Mouse (Mus musculus): ENCODE data around the gene Stk38l. TPM values are rescaled to one million over a fixed set of nuclear protein-coding genes. Genes with fewer than 3 reads are reported as not detected.

The Stk38l gene
- polyA plus RNA-seq, 1 experiment from 2014 or later: 14.7 TPM

- H3K36me3 ChIP-seq (ENCODE audit: poor library complexity, severe bottlenecking): no peaks in the 10 kb centered on the region
- no peak for ATAC-seq
- peaks cover 3% of the 10 kb centered on the region; the same call in 1 of the 2 replicates for H3K9me3 ChIP-seq (replicated peaks)
- WGBS: 78% methylated on average over 11 of the region's 11 CpGs
- H3K27ac ChIP-seq: no peak overlapping the region
- H3K4me3 ChIP-seq: no peak overlapping the region
- no peak overlapping the region for H3K9ac ChIP-seq
- H3K4me2 ChIP-seq: no peak overlapping the region
- no peaks in the 10 kb centered on the region for H3K27me3 ChIP-seq
- no peaks in the 10 kb centered on the region for H3K4me1 ChIP-seq
These were observed 22.5 kb upstream of the Stk38l start for GRCm38 (mm10) chr6:146702126-146702881.

DNA sequence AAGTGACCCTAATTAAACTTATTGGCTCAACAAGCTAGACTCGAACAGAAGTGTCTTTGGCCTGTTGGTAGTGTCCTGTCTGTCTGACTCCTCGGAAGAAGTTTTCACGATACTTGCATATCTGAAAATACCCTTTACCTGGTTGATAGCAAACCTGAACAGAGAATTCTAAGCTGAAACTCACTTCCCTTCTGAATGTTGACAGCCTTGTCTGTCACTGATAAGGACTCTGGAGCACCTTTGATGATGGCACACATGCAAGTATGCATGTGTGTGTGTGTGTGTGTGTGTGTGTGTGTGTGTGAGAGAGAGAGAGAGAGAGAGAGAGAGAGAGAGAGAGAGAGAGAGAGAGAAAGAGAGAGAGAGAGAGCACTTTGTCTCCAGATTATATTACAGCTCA is 21.4 kb upstream of the Stk38l start:
- WGBS: 88% methylated on average over 3 of the region's 3 CpGs
- H3K27me3 ChIP-seq: no peaks in the 10 kb centered on the region
- no peak overlapping the region for H3K9ac ChIP-seq
- H3K27ac ChIP-seq: no peak overlapping the region
- no peaks in the 10 kb centered on the region for H3K36me3 ChIP-seq (ENCODE audit: poor library complexity, severe bottlenecking)
- H3K9me3 ChIP-seq (replicated peaks): peaks cover 3% of the 10 kb centered on the region; the same call in 1 of the 2 replicates
- no peak overlapping the region for H3K4me3 ChIP-seq
- H3K4me2 ChIP-seq: no peak overlapping the region
- no peak for ATAC-seq
- H3K4me1 ChIP-seq: no peaks in the 10 kb centered on the region

DNA sequence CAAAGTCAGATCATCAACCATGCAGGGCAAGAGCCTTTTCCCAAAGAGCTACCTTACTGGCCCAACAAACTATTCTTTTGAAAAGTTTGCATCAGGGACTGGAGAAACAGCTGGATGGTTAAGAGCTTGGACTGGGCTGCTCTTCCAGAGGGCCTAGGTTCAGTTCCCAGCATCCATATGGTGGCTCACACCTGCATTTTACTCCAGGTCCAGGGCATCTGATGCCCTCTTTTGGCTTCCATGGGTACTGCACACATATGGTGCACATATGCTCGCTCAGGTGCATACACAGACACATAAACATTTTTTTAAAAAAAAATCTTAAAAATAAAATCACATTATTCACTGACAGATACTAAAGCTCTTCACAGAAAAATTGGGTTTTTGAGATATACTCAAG is 19.2 kb upstream of the Stk38l start:
- no peak overlapping the region for H3K4me3 ChIP-seq
- no peak overlapping the region for H3K9ac ChIP-seq
- H3K4me2 ChIP-seq: no peak overlapping the region
- 89% methylated on average over 1 of the region's 1 CpGs for WGBS
- no peaks in the 10 kb centered on the region for H3K27me3 ChIP-seq
- no peaks in the 10 kb centered on the region for H3K4me1 ChIP-seq
- H3K36me3 ChIP-seq (ENCODE audit: poor library complexity, severe bottlenecking): no peaks in the 10 kb centered on the region
- H3K9me3 ChIP-seq (replicated peaks): peaks cover 3% of the 10 kb centered on the region; the same call in 1 of the 2 replicates
- ATAC-seq: no peak
- no peak overlapping the region for H3K27ac ChIP-seq

GRCm38 (mm10) chr6:146719606-146720005 is 5.2 kb upstream of the Stk38l start:
- Histone ChIP-seq H3K9ac (no peak overlapping the region), H3K36me3 (ENCODE audit: poor library complexity, severe bottlenecking) (no peaks in the 10 kb centered on the region), H3K4me3 (no peak overlapping the region), H3K27me3 (0 out of 2 replicates have a peak, but pooled peaks cover 3% of the 10 kb centered on the region), H3K4me1 (no peaks in the 10 kb centered on the region), H3K27ac (no peak overlapping the region), H3K9me3 (replicated peaks) (no peaks in the 10 kb centered on the region), H3K4me2 (no peak overlapping the region)
- 74% methylated on average over 1 of the region's 1 CpGs for WGBS
- no peak for ATAC-seq

GRCm38 (mm10) chr6:146723805-146724204 is 990 bp upstream of the Stk38l start:
- Histone ChIP-seq H3K9me3 (replicated peaks) (no peaks in the 10 kb centered on the region), H3K27me3 (0 out of 2 replicates have a peak, but pooled peaks cover 3% of the 10 kb centered on the region), H3K9ac (no peak overlapping the region), H3K4me3 (no peak overlapping the region), H3K4me2 (no peak overlapping the region), H3K36me3 (ENCODE audit: poor library complexity, severe bottlenecking) (no peaks in the 10 kb centered on the region), H3K4me1 (peaks cover 11% of the 10 kb centered on the region), H3K27ac (no peak overlapping the region)
- 90% methylated on average over 3 of the region's 3 CpGs for WGBS
- ATAC-seq: no peak

DNA sequence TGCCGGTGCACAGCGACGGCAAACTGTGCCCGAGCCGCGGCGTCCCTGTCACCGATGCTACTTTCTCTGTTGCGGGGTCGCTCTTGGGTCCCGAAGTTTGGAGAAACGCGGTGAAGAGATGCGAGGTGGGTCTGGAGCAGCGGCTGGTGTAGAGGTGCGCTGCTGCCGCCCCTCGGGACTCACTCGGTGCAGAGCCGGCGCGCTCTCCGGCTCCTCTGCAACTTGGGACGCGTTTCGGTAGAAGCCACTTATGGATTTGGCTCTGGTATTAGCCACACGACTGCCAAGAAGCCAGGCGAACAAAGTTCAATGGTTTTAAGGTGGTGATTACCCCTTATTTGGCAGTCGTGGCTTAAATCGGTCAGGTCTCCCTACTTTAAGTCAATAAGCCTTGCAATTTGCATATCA is 593 bp downstream of the Stk38l start:
- Histone ChIP-seq H3K27me3 (0 out of 2 replicates have a peak, but pooled peaks cover 3% of the 10 kb centered on the region), H3K36me3 (ENCODE audit: poor library complexity, severe bottlenecking) (no peaks in the 10 kb centered on the region), H3K4me3 (peak overlapping the region; percentile 77), H3K4me1 (peaks cover 11% of the 10 kb centered on the region), H3K27ac (peak overlapping the region; percentile 82), H3K4me2 (peak overlapping the region; percentile 78), H3K9ac (peak overlapping the region; percentile 84), H3K9me3 (replicated peaks) (no peaks in the 10 kb centered on the region)
- under 1% methylated on average over 30 of the region's 30 CpGs for WGBS
- ATAC-seq: peak; percentile 65

GRCm38 (mm10) chr6:146731031-146731430 is 6.2 kb downstream of the Stk38l start:
- Histone ChIP-seq H3K9me3 (replicated peaks) (no peaks in the 10 kb centered on the region), H3K4me2 (no peak overlapping the region), H3K27ac (no peak overlapping the region), H3K9ac (no peak overlapping the region), H3K4me1 (peaks cover 18% of the 10 kb centered on the region), H3K4me3 (no peak overlapping the region), H3K36me3 (ENCODE audit: poor library complexity, severe bottlenecking) (no peaks in the 10 kb centered on the region), H3K27me3 (no peaks in the 10 kb centered on the region)
- ATAC-seq: no peak
- 94% methylated on average over 1 of the region's 1 CpGs for WGBS

GRCm38 (mm10) chr6:146731692-146732091 is 6.9 kb downstream of the Stk38l start:
- WGBS: 63% methylated on average over 2 of the region's 2 CpGs
- H3K4me2 ChIP-seq: no peak overlapping the region
- no peak for ATAC-seq

GRCm38 (mm10) chr6:146732232-146732631 is 7.4 kb downstream of the Stk38l start:
- no peaks in the 10 kb centered on the region for H3K9me3 ChIP-seq (replicated peaks)
- no peaks in the 10 kb centered on the region for H3K36me3 ChIP-seq (ENCODE audit: poor library complexity, severe bottlenecking)
- no peaks in the 10 kb centered on the region for H3K27me3 ChIP-seq
- no peak for ATAC-seq
- H3K4me2 ChIP-seq: no peak overlapping the region
- no peak overlapping the region for H3K27ac ChIP-seq
- no peak overlapping the region for H3K4me3 ChIP-seq
- 64% methylated on average over 3 of the region's 3 CpGs for WGBS
- no peak overlapping the region for H3K9ac ChIP-seq
- H3K4me1 ChIP-seq: peaks cover 14% of the 10 kb centered on the region

More at GRCm38 (mm10) chr6:146731692-146732091, 6.9 kb downstream of the Stk38l start:
- Histone ChIP-seq H3K9me3 (replicated peaks) (no peaks in the 10 kb centered on the region), H3K4me3 (no peak overlapping the region), H3K27me3 (no peaks in the 10 kb centered on the region), H3K4me1 (peaks cover 17% of the 10 kb centered on the region), H3K36me3 (ENCODE audit: poor library complexity, severe bottlenecking) (no peaks in the 10 kb centered on the region), H3K9ac (no peak overlapping the region), H3K27ac (no peak overlapping the region)

DNA sequence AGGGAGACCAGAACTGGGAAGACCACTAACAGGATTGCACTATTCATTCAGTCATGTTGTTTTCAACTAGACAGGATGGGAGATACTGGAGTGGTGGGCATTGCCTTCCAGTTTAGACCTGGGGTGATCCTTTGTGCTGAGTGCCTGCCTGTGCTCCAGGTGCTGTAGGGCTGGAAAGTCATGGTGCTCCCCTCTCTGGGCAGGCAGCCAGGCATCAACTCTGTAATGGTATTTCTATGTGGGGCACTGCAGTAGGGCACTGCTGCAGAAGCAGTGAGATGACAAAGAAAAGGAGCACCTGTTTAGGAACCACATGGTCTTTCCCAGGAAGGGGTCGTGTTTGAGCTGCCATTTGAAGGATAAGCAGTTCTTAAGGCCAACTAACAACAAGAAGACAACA is 7.9 kb downstream of the Stk38l start:
- Histone ChIP-seq H3K4me2 (no peak overlapping the region), H3K4me3 (no peak overlapping the region), H3K4me1 (peaks cover 13% of the 10 kb centered on the region), H3K9ac (no peak overlapping the region), H3K9me3 (replicated peaks) (no peaks in the 10 kb centered on the region), H3K27me3 (no peaks in the 10 kb centered on the region), H3K36me3 (ENCODE audit: poor library complexity, severe bottlenecking) (no peaks in the 10 kb centered on the region), H3K27ac (no peak overlapping the region)
- no peak for ATAC-seq
- 28% methylated on average over 1 of the region's 1 CpGs for WGBS

DNA sequence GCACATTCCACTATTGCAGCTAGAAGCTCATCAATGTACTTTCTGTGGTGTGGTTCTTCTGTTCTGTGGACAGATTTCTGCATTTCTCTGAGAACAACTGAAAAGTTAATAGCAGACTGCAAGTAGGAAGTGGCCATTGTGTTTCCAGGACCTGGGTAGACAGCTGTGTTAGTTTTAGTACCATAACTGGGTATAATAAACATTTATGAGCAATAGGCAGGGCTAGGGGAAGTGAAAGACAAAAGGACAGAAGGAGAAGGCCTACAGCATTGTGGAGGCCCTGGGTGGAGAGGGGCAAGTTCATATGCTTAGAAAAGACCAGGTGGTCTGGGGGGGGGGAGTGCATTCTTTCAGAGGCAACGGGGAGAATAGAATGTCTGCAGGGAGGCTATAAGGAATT is 8.8 kb downstream of the Stk38l start:
- no peak for ATAC-seq
- no peaks in the 10 kb centered on the region for H3K9me3 ChIP-seq (replicated peaks)
- peaks cover 13% of the 10 kb centered on the region for H3K4me1 ChIP-seq
- no peaks in the 10 kb centered on the region for H3K27me3 ChIP-seq
- no peak overlapping the region for H3K4me3 ChIP-seq
- no peak overlapping the region for H3K4me2 ChIP-seq
- H3K27ac ChIP-seq: no peak overlapping the region
- WGBS: 56% methylated on average over 1 of the region's 1 CpGs
- no peak overlapping the region for H3K9ac ChIP-seq
- no peaks in the 10 kb centered on the region for H3K36me3 ChIP-seq (ENCODE audit: poor library complexity, severe bottlenecking)

DNA sequence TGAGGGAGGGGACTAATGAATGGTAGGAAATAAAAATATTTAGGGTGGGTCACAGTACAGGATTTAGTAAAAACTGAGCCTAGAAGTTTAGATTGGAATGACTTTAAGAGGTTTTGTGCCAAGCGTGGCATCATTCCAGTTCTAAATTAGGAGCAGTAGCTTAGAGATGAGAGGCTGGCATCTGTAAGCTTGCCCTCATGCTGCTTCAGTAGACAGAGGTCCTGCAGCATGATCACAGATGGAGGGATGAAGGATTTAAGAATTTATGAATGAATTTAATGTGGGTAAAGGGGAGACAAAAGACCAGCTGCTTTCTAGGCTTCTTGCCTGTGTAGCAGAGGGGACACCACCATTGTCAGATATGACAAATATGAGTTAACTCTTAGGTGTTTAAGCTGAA is 14.1 kb downstream of the Stk38l start:
- no peak overlapping the region for H3K9ac ChIP-seq
- H3K4me1 ChIP-seq: 0 out of 2 replicates have a peak, but pooled peaks cover 6% of the 10 kb centered on the region
- H3K4me2 ChIP-seq: no peak overlapping the region
- ATAC-seq: no peak
- no peaks in the 10 kb centered on the region for H3K9me3 ChIP-seq (replicated peaks)
- H3K27me3 ChIP-seq: no peaks in the 10 kb centered on the region
- no peaks in the 10 kb centered on the region for H3K36me3 ChIP-seq (ENCODE audit: poor library complexity, severe bottlenecking)
- 86% methylated on average over 1 of the region's 1 CpGs for WGBS
- no peak overlapping the region for H3K27ac ChIP-seq
- no peak overlapping the region for H3K4me3 ChIP-seq

DNA sequence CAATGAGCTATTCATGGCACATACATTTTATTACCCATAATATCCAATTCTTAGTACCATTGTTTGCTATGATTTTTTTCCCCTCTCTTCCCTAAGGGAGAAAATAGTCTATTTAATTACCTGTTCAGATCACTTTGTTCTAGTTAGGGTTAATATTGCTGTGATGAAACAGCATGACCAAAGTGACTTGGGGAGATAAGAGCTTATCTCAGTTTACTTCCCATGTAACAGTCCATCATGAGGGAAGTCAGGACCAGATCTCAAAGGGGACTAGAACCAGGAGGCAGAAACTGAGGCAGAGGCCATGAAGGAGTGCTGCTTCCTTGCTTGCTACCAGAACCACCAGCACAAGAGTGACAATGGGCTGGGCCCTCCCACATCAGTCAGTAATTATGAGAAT is 15.9 kb downstream of the Stk38l start:
- H3K4me2 ChIP-seq: no peak overlapping the region
- no peaks in the 10 kb centered on the region for H3K9me3 ChIP-seq (replicated peaks)
- ATAC-seq: no peak
- H3K27me3 ChIP-seq: no peaks in the 10 kb centered on the region
- no peak overlapping the region for H3K27ac ChIP-seq
- H3K36me3 ChIP-seq (ENCODE audit: poor library complexity, severe bottlenecking): no peaks in the 10 kb centered on the region
- 0 out of 2 replicates have a peak, but pooled peaks cover 6% of the 10 kb centered on the region for H3K4me1 ChIP-seq
- no peak overlapping the region for H3K4me3 ChIP-seq
- H3K9ac ChIP-seq: no peak overlapping the region

Measured in forebrain, embryonic 13.5 days (tissue).